Mouse (Mus musculus) myocyte (in vitro differentiated cells): ENCODE measurements around the gene Rpl13a. TPM values are rescaled to one million over a fixed set of nuclear protein-coding genes. Genes with fewer than 3 reads are reported as not detected.
"Not testable (repeated sequence)": the region's sequence is repeated elsewhere in the genome, so short reads cannot be mapped to it uniquely, and the experiment has no call there.

ENCODE experiments used
- H3K27me3 ChIP-seq: one replicate; pipeline ENCODE4 v1.6.1; 2011; ENCODE audit not compliant: control insufficient read depth, insufficient read depth, insufficient read length
- H3K36me3 ChIP-seq: one replicate; pipeline ENCODE4 v1.6.1; 2011; ENCODE audit not compliant: control insufficient read depth, insufficient read depth
- H3K4me2 ChIP-seq: one replicate; pipeline ENCODE4 v1.6.1; 2011; ENCODE audit warnings: low read depth, control low read depth
- H3K4me3 ChIP-seq: one replicate; pipeline ENCODE4 v1.5.1; 2011; ENCODE audit warnings: mild to moderate bottlenecking, control low read depth, moderate library complexity
- H3K79me2 ChIP-seq: one replicate; pipeline ENCODE4 v1.6.1; 2011; ENCODE audit not compliant: control insufficient read depth, insufficient read depth
- H3ac ChIP-seq: one replicate; pipeline ENCODE4 v1.6.1; 2011; ENCODE audit not compliant: control insufficient read depth, insufficient read length
- CEBPB ChIP-seq: IDR thresholded peaks from 2 replicates; pipeline ENCODE4 v1.6.1; 2011; ENCODE audit warnings: mild to moderate bottlenecking, moderate library complexity; ENCODE audit not compliant: poor library complexity, insufficient read depth, severe bottlenecking
- E2F4 ChIP-seq: IDR thresholded peaks from one replicate; pipeline ENCODE4 v1.6.1; 2011; ENCODE audit warnings: mild to moderate bottlenecking, control low read depth, moderate library complexity; ENCODE audit not compliant: insufficient read depth
- MAX ChIP-seq: IDR thresholded peaks from one replicate; pipeline ENCODE4 v1.6.1; 2011; ENCODE audit warnings: low read depth, mild to moderate bottlenecking, control low read depth
- MYOD1 ChIP-seq, 3 experiments: IDR thresholded peaks; one replicate each; pipeline ENCODE4 v1.6.1; 2011; ENCODE audit warnings: control low read depth in 2 of 3, low read depth in 2 of 3, mild to moderate bottlenecking in 2 of 3, moderate library complexity in 1 of 3; ENCODE audit not compliant: insufficient read length in 2 of 3, control insufficient read depth in 1 of 3
- MYOG ChIP-seq, 3 experiments: IDR thresholded peaks; one replicate each; pipeline ENCODE4 v1.6.1; 2011; ENCODE audit warnings: control low read depth in 2 of 3, low read depth in 2 of 3, mild to moderate bottlenecking in 2 of 3; ENCODE audit not compliant: insufficient read length in 2 of 3, control insufficient read depth in 1 of 3, insufficient read depth in 1 of 3
- POLR2A ChIP-seq: IDR thresholded peaks from one replicate; pipeline ENCODE4 v1.6.1; 2011; ENCODE audit warnings: low read depth, mild to moderate bottlenecking, control low read depth, moderate library complexity; ENCODE audit not compliant: insufficient read length
- POLR2AphosphoS2 ChIP-seq: IDR thresholded peaks from one replicate; pipeline ENCODE4 v1.6.1; 2011; ENCODE audit warnings: low read depth, control low read depth; ENCODE audit not compliant: insufficient read length
- REST ChIP-seq: IDR thresholded peaks from one replicate; pipeline ENCODE4 v1.6.1; 2011; ENCODE audit warnings: mild to moderate bottlenecking, control low read depth, moderate library complexity; ENCODE audit not compliant: insufficient read depth, insufficient read length
- SRF ChIP-seq: IDR thresholded peaks from one replicate; pipeline ENCODE4 v1.6.1; 2011; ENCODE audit warnings: low read depth; ENCODE audit not compliant: control insufficient read depth, insufficient read length
- TCF12 ChIP-seq: IDR thresholded peaks from one replicate; pipeline ENCODE4 v1.6.1; 2011; ENCODE audit warnings: mild to moderate bottlenecking, control low read depth; ENCODE audit not compliant: poor library complexity, insufficient read depth, severe bottlenecking
- TCF3 ChIP-seq: IDR thresholded peaks from one replicate; pipeline ENCODE4 v1.6.1; 2011; ENCODE audit warnings: low read depth, control low read depth; ENCODE audit not compliant: insufficient read length
- USF1 ChIP-seq: IDR thresholded peaks from one replicate; pipeline ENCODE4 v1.6.1; 2011; ENCODE audit warnings: low read depth, mild to moderate bottlenecking, control low read depth, moderate library complexity
- polyA plus RNA-seq: library from polyadenylated mRNA; unstranded; fragments of >200 nt; fragmentation: generic; extraction: Trizol; gene quantifications from one replicate; pipeline ENCODE4 v1.2.1, GENCODE M21; 2012; ENCODE audit warnings: missing spikeins

The Rpl13a gene
- polyA plus RNA-seq, 1 experiment = 6,110 TPM

GRCm38 (mm10) chr7:45155590-45155989, 27.0 kb upstream of the Rpl13a start:
- Histone ChIP-seq H3K27me3 (no peaks in the 10 kb centered on the region), H3K4me2 (peak overlapping the region; percentile 64), H3K4me3 (no peak overlapping the region), H3K79me2 (peaks cover 3% of the 10 kb centered on the region), H3K36me3 (no peaks in the 10 kb centered on the region), H3ac (no peak overlapping the region)
- TF ChIP-seq MYOD1 (IDR thresholded peaks at IDR 0.05; ENCODE audit: control insufficient read depth in 1 of 3, insufficient read length in 2 of 3, low read depth in 2 of 3) (no peak), TCF12 (no peak), POLR2AphosphoS2 (no peak), CEBPB (no peak), POLR2A (no peak), REST (no peak), USF1 (no peak), MAX (no peak), TCF3 (no peak), SRF (no peak), E2F4 (no peak), MYOG (IDR thresholded peaks at IDR 0.05; ENCODE audit: control insufficient read depth in 1 of 3, insufficient read depth in 1 of 3, insufficient read length in 2 of 3, low read depth in 2 of 3) (no peak)

- Histone ChIP-seq H3K4me3 (peak overlapping the region; percentile 86), H3K36me3 (no peaks in the 10 kb centered on the region), H3K27me3 (no peaks in the 10 kb centered on the region), H3K79me2 (peaks cover 3% of the 10 kb centered on the region), H3K4me2 (peak overlapping the region; percentile 64), H3ac (no peak overlapping the region)
- no peak for TF ChIP-seq POLR2A
- no peak for TF ChIP-seq CEBPB
- no peak for TF ChIP-seq TCF12
- no peak for TF ChIP-seq MYOG (IDR thresholded peaks at IDR 0.05; ENCODE audit: control insufficient read depth in 1 of 3, insufficient read depth in 1 of 3, insufficient read length in 2 of 3, low read depth in 2 of 3)
- no peak for TF ChIP-seq USF1
- no peak for TF ChIP-seq MYOD1 (IDR thresholded peaks at IDR 0.05; ENCODE audit: control insufficient read depth in 1 of 3, insufficient read length in 2 of 3, low read depth in 2 of 3)
- TF ChIP-seq MAX = no peak
- no peak for TF ChIP-seq SRF
- no peak for TF ChIP-seq POLR2AphosphoS2
- TF ChIP-seq REST = no peak
- no peak for TF ChIP-seq TCF3
- no peak for TF ChIP-seq E2F4
Observed at GRCm38 (mm10) chr7:45154993-45155514, 26.5 kb upstream of the Rpl13a start.

GRCm38 (mm10) chr7:45154096-45154992, 25.8 kb upstream of the Rpl13a start, which contains the start of the genes Pih1d1 and Aldh16a1:
Gene Pih1d1 (plus strand): TSS chr7:45154303.
Gene Aldh16a1 (minus strand): TSS chr7:45154584.
- Histone ChIP-seq H3K4me3 (peak within 1 kb of the TSS; percentile 86), H3ac (peak within 1 kb of the TSS; percentile 20)
- TF ChIP-seq E2F4 (peak; percentile 71), CEBPB (no peak), REST (no peak), USF1 (peak; percentile 39), SRF (peak; percentile 94), POLR2A (peak; percentile 90), MAX (no peak), POLR2AphosphoS2 (peak; percentile 94), MYOG (IDR thresholded peaks at IDR 0.05; ENCODE audit: control insufficient read depth in 1 of 3, insufficient read depth in 1 of 3, insufficient read length in 2 of 3, low read depth in 2 of 3) (no peak)

GRCm38 (mm10) chr7:45153586-45153985, 25.0 kb upstream of the Rpl13a start:
- Histone ChIP-seq H3K79me2 (peaks cover 3% of the 10 kb centered on the region), H3K4me3 (peak overlapping the region; percentile 86), H3K27me3 (no peaks in the 10 kb centered on the region), H3K36me3 (no peaks in the 10 kb centered on the region), H3ac (peak overlapping the region; percentile 20), H3K4me2 (peak overlapping the region; percentile 97)
- no peak for TF ChIP-seq MAX
- TF ChIP-seq USF1 = no peak
- no peak for TF ChIP-seq POLR2AphosphoS2
- no peak for TF ChIP-seq POLR2A
- no peak for TF ChIP-seq TCF3
- TF ChIP-seq MYOD1 (IDR thresholded peaks at IDR 0.05; ENCODE audit: control insufficient read depth in 1 of 3, insufficient read length in 2 of 3, low read depth in 2 of 3) = no peak
- no peak for TF ChIP-seq E2F4
- no peak for TF ChIP-seq REST
- TF ChIP-seq MYOG (IDR thresholded peaks at IDR 0.05; ENCODE audit: control insufficient read depth in 1 of 3, insufficient read depth in 1 of 3, insufficient read length in 2 of 3, low read depth in 2 of 3) = no peak

More at GRCm38 (mm10) chr7:45154096-45154992, 25.8 kb upstream of the Rpl13a start, which contains the start of the genes Pih1d1 and Aldh16a1:
- Histone ChIP-seq H3K36me3 (no peaks in the 10 kb centered on the region), H3K79me2 (peaks cover 3% of the 10 kb centered on the region), H3K4me2 (peak within 1 kb of the TSS; percentile 97), H3K27me3 (no peaks in the 10 kb centered on the region)

GRCm38 (mm10) chr7:45153052-45153451, 24.5 kb upstream of the Rpl13a start:
- not testable (repeated sequence) for H3ac ChIP-seq, H3K79me2 ChIP-seq, H3K36me3 ChIP-seq, H3K27me3 ChIP-seq
- peak overlapping the region; percentile 97 for H3K4me2 ChIP-seq
- H3K4me3 ChIP-seq = peak overlapping the region; percentile 86
